Mouse (Mus musculus) liver, adult 2 months (tissue): Measurements from ENCODE around the gene Pik3c2g. TPM values are rescaled to one million over a fixed set of nuclear protein-coding genes. Genes with fewer than 3 reads are reported as not detected.

Source experiments
- DNase-seq: peaks from one replicate; pipeline ENCODE4 v3.0.0-alpha.2; 2011; ENCODE audit warnings: low read depth, low spot score; ENCODE audit errors: extremely low read depth
- H3K27ac ChIP-seq: fragments of 200-500 bp; replicated peaks from 2 replicates; pipeline ENCODE4 v1.5.1; 2012; ENCODE audit warnings: low read depth, mild to moderate bottlenecking, control low read depth, inconsistent platforms, low read length; ENCODE audit not compliant: insufficient read depth
- H3K27me3 ChIP-seq: fragments of 200-500 bp; 2 replicates; pipeline ENCODE4 v1.6.1; 2012; ENCODE audit warnings: mild to moderate bottlenecking, moderate library complexity, low read length, inconsistent platforms; ENCODE audit not compliant: control insufficient read depth, insufficient read depth
- H3K36me3 ChIP-seq: fragments of 200-500 bp; 2 replicates; pipeline ENCODE4 v1.6.1; 2012; ENCODE audit warnings: low read length, inconsistent platforms; ENCODE audit not compliant: control insufficient read depth, insufficient read depth
- H3K4me1 ChIP-seq: fragments of 200-500 bp; 2 replicates; pipeline ENCODE4 v1.6.1; 2011; ENCODE audit warnings: low read length; ENCODE audit not compliant: control insufficient read depth, insufficient read depth
- H3K4me3 ChIP-seq: fragments of 200-500 bp; 2 replicates; pipeline ENCODE4 v1.5.1; 2011; ENCODE audit warnings: low read depth, mild to moderate bottlenecking, control low read depth, low read length, moderate library complexity; ENCODE audit not compliant: insufficient read depth
- H3K79me2 ChIP-seq: fragments of 200-500 bp; 2 replicates; pipeline ENCODE4 v1.6.1; 2012; ENCODE audit warnings: inconsistent platforms, mild to moderate bottlenecking, low read length, moderate library complexity; ENCODE audit not compliant: control insufficient read depth, insufficient read depth
- H3K9ac ChIP-seq: fragments of 200-500 bp; 2 replicates; pipeline ENCODE4 v1.6.1; 2012; ENCODE audit warnings: low read depth, mild to moderate bottlenecking, control low read depth, inconsistent platforms, low read length
- CTCF ChIP-seq: fragments of 200-500 bp; IDR thresholded peaks from 2 replicates; pipeline ENCODE4 v1.5.1; 2011; ENCODE audit warnings: low read depth, low read length, control low read depth
- POLR2A ChIP-seq: fragments of 200-500 bp; IDR thresholded peaks from 2 replicates; pipeline ENCODE4 v1.6.1; 2011; ENCODE audit warnings: low read length, control low read depth; ENCODE audit not compliant: insufficient read depth; ENCODE audit errors: extremely low read depth
- WGBS: fragments of 180-500 bp; shearing (Covaris S2); methylation state at CpG from one replicate; pipeline ENCODE4 v1.1.7; 2018; 5-methylcytosine and 5-hydroxymethylcytosine counted together
- polyA plus RNA-seq: library from polyadenylated mRNA; depleted of rRNA; stranded (reverse); fragments of >200 nt; gene quantifications from 2 replicates; pipeline ENCODE4 v1.2.3, GENCODE M21; 2012; rRNA removed
- total RNA-seq: library from RNA; depleted of rRNA; stranded (reverse); fragments of >200 nt; gene quantifications from 2 replicates; pipeline ENCODE4 v1.2.3, GENCODE M21; 2014; rRNA removed

Pik3c2g gene
- total RNA-seq (26.6 and 27.5 TPM in 2 replicates), polyA plus RNA-seq (6.4 and 10.1 TPM in 2 replicates)

DNA sequence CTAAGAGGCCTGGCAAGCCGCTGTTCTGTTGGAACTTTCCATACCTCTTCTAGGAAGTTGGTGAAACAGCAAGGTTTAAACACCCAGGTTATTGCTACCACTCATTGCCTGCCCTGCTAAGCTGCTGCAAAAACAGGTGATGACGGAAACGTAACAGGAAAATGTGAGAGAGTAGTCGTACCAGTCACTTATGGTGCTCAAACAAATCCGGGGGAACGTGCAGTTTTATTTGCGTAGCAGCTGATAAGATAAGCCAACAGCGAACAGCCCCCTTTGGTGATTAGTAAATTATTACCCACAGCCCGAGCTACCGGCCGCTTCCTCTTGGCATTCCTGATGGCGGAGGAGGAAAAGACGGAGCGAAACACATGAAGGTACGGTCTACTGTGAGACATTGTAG lies at the start of gene Pik3c2g:
Gene Pik3c2g, plus strand, starts transcription at position 330 of the 400 bp plus-strand sequence.
- Histone ChIP-seq H3K79me2 (peaks cover 3% of the 10 kb centered on the region; the same call in 1 of the 2 replicates), H3K36me3 (no peaks in the 10 kb centered on the region), H3K4me1 (peaks cover 10% of the 10 kb centered on the region), H3K27ac (peak within 1 kb of the TSS; percentile 61), H3K27me3 (no peaks in the 10 kb centered on the region), H3K9ac (peak within 1 kb of the TSS; percentile 67), H3K4me3 (peak within 1 kb of the TSS; percentile 83)
- peak; percentile 90 for DNase-seq
- 9% methylated on average over 15 of the region's 15 CpGs for WGBS
- TF ChIP-seq CTCF: no peak
- no peak for TF ChIP-seq POLR2A

DNA sequence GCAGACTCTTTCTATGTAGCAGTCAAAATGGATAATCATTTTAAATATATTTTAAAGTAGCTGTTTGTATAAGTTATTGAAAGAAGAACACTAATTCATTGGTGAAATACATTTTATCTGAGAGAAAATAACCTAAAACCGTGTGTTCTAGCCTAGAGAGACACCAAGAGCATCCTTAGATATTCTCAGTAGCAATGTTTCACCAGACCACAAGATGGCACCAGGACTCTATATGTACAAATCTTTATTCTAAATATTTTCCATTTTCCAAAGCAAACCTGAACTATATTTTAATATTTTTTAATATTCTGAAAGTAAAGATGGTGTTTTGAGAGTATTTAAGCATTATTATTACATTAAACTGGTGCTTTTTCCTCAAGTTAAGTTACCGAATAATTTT lies 48.6 kb upstream of the Pik3c2g start:
- Histone ChIP-seq H3K4me3 (no peak overlapping the region), H3K27me3 (no peaks in the 10 kb centered on the region), H3K79me2 (no peaks in the 10 kb centered on the region), H3K9ac (no peak overlapping the region), H3K27ac (no peak overlapping the region), H3K4me1 (no peaks in the 10 kb centered on the region), H3K36me3 (no peaks in the 10 kb centered on the region)
- DNase-seq: peak; percentile 2
- 57% methylated on average over 2 of the region's 2 CpGs for WGBS
- TF ChIP-seq POLR2A: no peak
- 0 out of 2 replicates have a peak, but pooled peaks have one; percentile 10 for TF ChIP-seq CTCF

DNA sequence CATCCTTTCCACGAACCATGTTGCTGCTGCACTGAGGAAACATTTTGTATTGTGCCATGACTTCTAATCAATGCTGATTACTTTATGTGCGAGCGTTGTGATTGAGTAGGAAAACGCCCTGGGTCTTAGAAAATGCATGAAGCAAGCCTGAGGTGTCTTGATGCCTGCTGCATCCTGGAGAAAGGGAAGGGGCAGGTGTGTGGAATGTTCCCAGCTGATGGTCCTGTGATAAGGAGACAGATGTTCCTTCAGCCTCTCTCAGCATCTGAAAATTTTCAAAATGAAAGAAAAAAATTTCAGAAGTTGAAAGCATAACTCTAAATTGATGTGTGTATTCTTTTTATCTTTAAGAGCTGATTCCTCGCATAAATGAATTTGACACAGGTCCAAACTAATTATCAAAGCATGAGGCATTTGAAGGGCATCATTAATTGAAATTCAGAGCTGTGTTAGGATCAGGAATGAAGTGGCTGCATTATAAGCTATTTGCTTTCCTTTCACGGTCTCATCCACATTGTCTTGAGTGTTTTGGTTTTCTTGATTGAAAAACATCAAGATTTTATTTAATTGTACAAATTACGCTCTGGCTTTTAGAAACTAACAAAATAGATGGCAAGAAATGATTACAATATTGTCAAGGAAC lies 31.4 kb upstream of the Pik3c2g start:
- Histone ChIP-seq H3K79me2 (no peaks in the 10 kb centered on the region), H3K36me3 (no peaks in the 10 kb centered on the region), H3K4me1 (no peaks in the 10 kb centered on the region), H3K9ac (no peak overlapping the region), H3K27ac (no peak overlapping the region), H3K4me3 (no peak overlapping the region), H3K27me3 (no peaks in the 10 kb centered on the region)
- 75% methylated on average over 7 of the region's 7 CpGs for WGBS
- no peak for TF ChIP-seq CTCF
- TF ChIP-seq POLR2A: no peak
- DNase-seq: no peak

DNA sequence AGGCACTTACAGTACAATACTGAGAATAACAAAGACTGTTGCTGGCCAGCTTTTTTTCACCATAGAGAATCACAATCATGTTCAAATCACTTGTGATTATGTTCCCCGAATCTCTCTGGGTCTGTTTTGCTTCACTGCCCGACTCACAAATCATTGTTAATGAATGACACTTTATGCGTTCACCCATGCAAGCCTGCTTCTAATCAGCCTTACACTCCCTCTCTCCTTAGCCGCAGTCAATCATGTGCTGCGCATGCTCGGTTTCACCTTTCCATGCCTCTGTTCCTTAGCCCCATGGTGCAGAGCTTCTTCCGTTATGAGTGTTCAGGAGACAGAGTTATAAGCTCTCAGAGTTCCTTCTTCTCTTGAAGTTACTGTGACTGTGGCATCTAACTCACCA lies 17.8 kb upstream of the Pik3c2g start:
- Histone ChIP-seq H3K27ac (no peak overlapping the region), H3K4me1 (no peaks in the 10 kb centered on the region), H3K27me3 (no peaks in the 10 kb centered on the region), H3K79me2 (no peaks in the 10 kb centered on the region), H3K4me3 (no peak overlapping the region), H3K36me3 (no peaks in the 10 kb centered on the region), H3K9ac (no peak overlapping the region)
- DNase-seq: no peak
- no peak for TF ChIP-seq CTCF
- no peak for TF ChIP-seq POLR2A
- 83% methylated on average over 7 of the region's 7 CpGs for WGBS

DNA sequence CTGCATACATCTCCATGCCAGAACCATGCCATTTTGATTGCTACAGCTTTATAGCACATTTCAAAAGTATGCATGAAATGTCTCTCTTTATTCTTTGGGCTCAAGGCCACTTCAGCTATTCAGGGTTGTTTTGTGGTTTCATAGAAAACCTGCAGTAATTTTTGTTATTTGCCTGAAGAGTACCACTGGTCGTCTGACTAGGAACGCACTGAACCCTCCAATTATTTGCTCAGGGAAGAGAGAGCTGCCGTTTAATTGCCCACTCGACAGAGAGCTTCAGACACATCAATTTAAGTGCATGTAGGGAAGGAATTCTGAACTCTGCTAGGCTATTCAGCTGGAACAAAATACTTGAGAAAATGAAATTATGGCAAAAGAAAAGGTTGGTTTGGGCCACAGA lies 11.2 kb upstream of the Pik3c2g start:
- Histone ChIP-seq H3K4me3 (no peak overlapping the region), H3K9ac (no peak overlapping the region), H3K36me3 (no peaks in the 10 kb centered on the region), H3K4me1 (no peaks in the 10 kb centered on the region), H3K27ac (no peak overlapping the region), H3K79me2 (no peaks in the 10 kb centered on the region), H3K27me3 (no peaks in the 10 kb centered on the region)
- DNase-seq: no peak
- 57% methylated on average over 4 of the region's 4 CpGs for WGBS
- TF ChIP-seq POLR2A (no peak), CTCF (no peak)
